Mouse (Mus musculus) lung, adult 2 months (tissue): ENCODE measurements around the gene Pgm2.

Source experiments
- CTCF ChIP-seq: fragments of 200-500 bp; IDR thresholded peaks from 2 replicates; pipeline ENCODE4 v1.5.1; 2011; ENCODE audit warnings: mild to moderate bottlenecking, low read length, control low read depth; ENCODE audit not compliant: insufficient read depth
- POLR2A ChIP-seq: fragments of 200-500 bp; IDR thresholded peaks from 2 replicates; pipeline ENCODE4 v1.6.1; 2011; ENCODE audit warnings: low read depth, mild to moderate bottlenecking, control low read depth, low read length, borderline replicate concordance; ENCODE audit errors: extremely low read depth

DNA sequence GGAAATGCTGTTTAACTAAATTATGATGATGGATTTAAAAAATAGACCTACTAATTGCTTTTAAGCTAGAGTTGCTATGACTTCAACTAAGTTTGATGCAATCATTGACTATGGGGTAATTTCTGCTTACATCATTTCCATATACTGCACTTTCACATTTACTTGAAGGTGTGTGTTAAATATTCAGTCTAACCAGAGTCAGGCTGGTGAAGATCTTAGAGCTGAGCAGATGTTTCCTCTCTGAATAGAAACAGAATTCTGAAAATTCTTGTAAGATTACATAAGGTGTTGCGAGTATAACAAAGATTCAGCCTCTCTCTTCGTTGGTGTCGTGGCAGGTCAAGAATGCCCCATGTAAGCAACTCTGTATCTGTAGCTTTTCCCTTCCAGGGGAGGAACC lies 18.3 kb upstream of the Pgm2 start:
- TF ChIP-seq CTCF (no peak), POLR2A (no peak)
